Mouse (Mus musculus) mesoderm, embryonic 11.5 days (tissue): ENCODE measurements at regions not wholly inside any gene's neighbourhood (a gene's known extent, or its start where the extent isn't known, plus 50 kb on each side); places are given as distances from the start of the nearest gene placed in this dataset.
"Not testable (repeated sequence)": the region's sequence is repeated elsewhere in the genome, so short reads cannot be mapped to it uniquely, and the experiment has no call there.

Source experiments
- DNase-seq: peaks from one replicate; pipeline ENCODE4 v3.0.0-alpha.2; 2012; ENCODE audit warnings: low read depth, low spot score

GRCm38 (mm10) chr10:96188168-96188567, 51.8 kb downstream of the Gm5426 start:
- DNase-seq: no peak

DNA sequence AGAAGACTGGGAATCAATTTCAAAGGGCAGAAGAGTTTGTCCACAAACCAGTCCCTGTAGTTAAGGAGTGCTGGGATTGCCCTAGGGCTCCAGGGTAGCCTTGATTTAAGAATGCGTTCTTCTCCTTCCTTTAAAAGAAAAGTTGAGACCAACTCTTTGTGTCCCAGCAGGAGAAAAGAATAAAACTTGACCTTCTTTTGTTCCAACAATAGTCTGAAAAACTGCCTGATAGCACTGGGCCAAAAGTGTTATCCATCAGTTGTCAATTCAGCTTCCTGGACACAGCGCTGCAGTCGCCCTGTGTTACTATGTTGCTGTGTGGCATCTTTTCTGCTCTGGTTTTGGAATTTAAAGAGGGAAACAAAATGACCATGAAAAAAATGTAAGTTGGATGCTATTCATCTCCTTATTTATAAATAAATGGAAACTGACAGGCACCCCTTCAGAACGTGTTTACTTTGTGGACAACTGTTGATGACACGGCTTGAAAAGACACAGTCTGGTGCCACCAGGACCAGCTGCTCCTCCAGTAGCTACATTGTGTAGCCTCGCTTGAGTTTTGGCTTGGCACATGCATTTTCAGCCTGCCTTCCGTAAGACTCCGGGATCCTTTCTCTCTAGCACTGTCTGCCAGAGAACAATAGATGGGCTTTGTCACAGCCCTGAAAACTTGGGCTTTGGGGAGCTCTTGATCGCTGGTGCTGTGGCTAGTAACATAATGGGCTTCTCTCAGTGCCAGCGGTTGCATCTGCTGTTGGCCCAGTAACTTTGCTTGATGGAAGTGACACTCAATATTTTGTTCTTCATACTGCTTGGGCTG, 54.0 kb downstream of the Gm5426 start:
- peak; percentile 32 for DNase-seq

- no peak for DNase-seq
These were observed 64.7 kb downstream of the Gm5426 start for GRCm38 (mm10) chr10:96200932-96201641.

DNA sequence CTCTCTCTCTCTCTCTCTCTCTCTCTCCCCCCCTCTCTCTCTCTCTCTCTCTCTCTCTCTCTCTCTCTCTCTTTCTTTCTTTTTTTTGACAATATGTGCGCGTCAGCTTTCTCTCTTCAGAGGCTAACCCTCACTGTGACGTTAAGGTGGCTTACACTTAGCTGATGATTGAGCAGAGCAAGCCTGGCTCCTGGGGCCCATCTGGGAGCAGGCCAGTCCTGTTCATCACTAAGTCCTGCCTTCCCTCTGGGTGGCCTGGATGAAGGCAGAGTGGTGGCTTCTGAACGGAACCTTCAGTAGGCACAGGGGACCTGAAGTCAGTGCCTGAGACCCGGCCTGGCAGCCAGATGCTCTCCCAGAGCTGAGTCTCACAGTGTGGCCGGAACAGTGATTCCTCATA, 65.5 kb downstream of the Gm5426 start:
- DNase-seq: peak; percentile 17

- DNase-seq: no peak
These were observed 66.5 kb downstream of the Gm5426 start for GRCm38 (mm10) chr10:96202871-96203270.

GRCm38 (mm10) chr10:96204198-96204597, 67.8 kb downstream of the Gm5426 start:
- DNase-seq: no peak

- no peak for DNase-seq
These were observed 72.8 kb downstream of the Gm5426 start for GRCm38 (mm10) chr10:96209171-96209570.

GRCm38 (mm10) chr10:96211189-96211588, 74.8 kb downstream of the Gm5426 start:
- no peak for DNase-seq

DNA sequence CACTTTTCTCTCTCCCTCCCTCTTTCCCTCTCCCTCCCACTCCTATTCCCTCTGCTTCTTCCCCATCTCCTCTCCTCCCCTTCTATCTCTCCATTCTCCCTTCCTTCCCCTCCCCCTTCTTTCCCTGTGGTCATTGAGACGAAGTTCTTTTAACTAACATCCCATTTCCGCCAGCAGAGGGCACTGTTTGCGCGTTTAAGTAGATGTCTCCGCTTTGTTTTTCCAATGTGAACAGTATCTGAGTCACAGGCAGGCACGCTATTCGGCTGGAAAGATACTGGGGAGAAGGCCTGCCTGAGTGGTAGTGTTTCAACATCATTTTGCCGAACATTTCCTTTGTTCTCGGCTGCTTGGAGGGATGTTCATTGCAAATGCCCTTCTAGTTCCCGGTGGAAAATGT, 77.5 kb downstream of the Gm5426 start:
- peak; percentile 96 for DNase-seq

GRCm38 (mm10) chr10:96214285-96214684, 77.9 kb downstream of the Gm5426 start:
- DNase-seq: no peak

GRCm38 (mm10) chr10:96214946-96215345, 78.5 kb downstream of the Gm5426 start:
- no peak for DNase-seq

DNA sequence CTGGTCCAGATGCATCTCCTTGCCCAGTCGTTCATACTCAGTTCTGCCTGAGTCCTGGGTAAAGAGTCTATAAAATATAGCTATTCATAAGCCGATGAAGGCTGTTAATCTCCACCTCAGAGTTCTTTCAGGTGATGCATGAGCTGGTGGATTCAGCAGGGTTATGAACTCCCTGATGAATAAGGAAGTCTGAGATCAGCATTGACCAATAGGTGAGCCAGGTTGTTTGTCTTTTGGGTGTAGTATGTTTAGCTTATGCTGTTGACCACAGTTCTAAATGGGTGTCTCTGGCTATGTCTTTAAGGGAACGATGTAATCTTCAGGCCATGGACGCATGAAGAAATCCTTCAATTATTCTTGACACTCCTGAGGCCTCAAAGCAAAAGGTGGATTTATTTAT, 84.3 kb downstream of the Gm5426 start:
- no peak for DNase-seq

- DNase-seq: no peak
These were observed 94.0 kb downstream of the Gm5426 start for GRCm38 (mm10) chr10:96230391-96230790.

DNA sequence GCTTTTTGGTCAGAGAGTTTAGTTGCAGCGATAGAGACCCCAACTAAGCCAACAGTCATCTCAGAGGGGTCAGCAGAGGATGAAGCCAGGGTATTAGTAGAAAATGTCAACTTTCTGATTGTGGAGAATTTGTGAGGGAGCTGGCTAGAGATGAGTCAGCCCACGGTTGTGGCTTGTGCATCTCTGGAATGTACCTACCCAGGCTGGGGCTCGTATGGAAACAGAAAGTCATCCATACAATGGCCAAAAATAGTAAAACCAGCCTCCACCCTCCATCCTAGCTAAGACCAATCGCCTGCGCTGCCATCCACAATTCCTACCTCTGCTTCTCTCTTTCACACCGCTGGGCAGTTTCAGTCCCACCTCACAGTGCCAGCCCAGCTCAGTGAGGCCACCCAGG, 94.9 kb downstream of the Gm5426 start:
- no peak for DNase-seq

GRCm38 (mm10) chr10:96232889-96233288, 96.5 kb downstream of the Gm5426 start:
- no peak for DNase-seq

DNA sequence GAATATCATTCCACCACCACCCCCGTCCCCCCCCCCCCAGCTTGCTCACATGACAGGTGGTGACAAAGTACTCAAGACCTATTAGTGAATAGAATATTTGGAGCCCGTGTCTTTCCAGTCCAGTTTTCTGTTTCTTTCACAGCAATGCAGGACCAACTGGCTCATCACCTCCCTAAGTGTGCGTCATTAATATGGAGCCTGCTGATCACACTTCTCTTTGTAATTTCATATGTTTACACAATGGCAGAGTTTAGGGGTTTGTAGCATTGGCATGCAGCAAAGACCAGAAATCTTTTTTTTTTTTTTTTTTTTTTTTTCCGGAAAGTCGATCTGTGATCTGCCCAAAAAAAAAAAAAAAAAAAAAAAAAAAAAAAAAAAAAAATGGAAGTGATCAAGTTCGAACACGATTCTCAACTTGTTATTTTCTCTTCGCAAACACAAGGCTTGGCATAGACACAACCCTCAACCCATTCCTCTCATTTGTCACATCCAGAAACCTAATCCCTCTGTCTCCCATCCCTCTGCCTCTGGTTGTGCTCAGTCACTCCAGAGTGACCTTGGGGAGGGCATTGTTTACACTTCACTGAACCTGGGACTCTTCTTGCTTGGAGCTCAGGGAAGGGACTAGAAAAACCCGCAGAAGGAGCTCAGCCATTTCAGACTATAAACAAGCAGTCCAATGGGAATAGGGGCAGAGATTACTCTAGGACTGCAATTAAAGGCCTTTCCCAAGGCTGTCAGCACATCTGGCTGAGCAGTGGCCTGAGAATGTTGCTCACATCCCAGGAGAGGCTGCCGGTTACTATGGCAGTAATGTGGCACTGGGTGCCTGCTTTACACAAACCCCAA, 98.4 kb downstream of the Gm5426 start:
- DNase-seq: peak; percentile 13

- DNase-seq: not testable (repeated sequence)
These were observed 99.6 kb downstream of the Gm5426 start for GRCm38 (mm10) chr10:96236031-96236430.

GRCm38 (mm10) chr10:96236777-96237373, 100.5 kb downstream of the Gm5426 start:
- DNase-seq: no peak

DNA sequence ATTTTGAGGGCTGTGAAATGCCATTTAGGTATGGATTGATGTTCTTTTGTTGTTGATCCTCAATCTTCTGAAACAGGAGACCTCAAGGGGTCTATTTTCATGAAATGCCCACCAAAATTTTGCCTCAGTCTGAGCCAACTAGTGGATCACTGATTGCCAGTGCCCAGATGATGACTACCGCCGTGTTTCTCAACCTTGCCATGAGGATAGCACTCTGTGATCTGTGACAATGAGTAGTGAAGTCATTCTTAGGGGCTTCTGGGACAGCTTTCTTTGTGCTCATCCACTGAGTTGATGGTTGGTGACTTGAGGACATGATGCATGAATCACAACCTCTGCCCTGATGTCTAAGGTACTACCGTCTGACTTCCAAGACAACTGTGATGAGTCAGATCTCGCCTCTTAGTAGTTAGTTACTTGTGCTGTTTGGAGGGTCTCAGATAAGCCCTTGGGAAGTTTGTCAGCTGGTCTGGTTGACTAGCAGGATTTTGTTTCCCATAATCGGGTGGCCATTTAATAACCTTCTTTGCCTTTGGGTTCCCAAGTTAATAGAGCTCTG, 101.2 kb downstream of the Gm5426 start:
- DNase-seq: no peak

GRCm38 (mm10) chr10:96238251-96238650, 101.8 kb downstream of the Gm5426 start:
- DNase-seq: no peak

GRCm38 (mm10) chr10:96238850-96239249, 102.4 kb downstream of the Gm5426 start:
- no peak for DNase-seq
